Mouse (Mus musculus) cerebral cortex, adult 2 months (tissue): Measurements from ENCODE around the gene Clec1a.

Source experiments
- WGBS: fragments of 180-500 bp; shearing (Covaris S2); methylation state at CpG from one replicate; pipeline ENCODE4 v1.1.7; 2018; 5-methylcytosine and 5-hydroxymethylcytosine counted together

The Clec1a gene

GRCm38 (mm10) chr6:129403391-129403790 is 48.4 kb downstream of the Clec1a start:
- 84% methylated on average over 6 of the region's 6 CpGs for WGBS

- 83% methylated on average over 2 of the region's 2 CpGs for WGBS
These were observed 49.4 kb downstream of the Clec1a start for GRCm38 (mm10) chr6:129402404-129402803.

DNA sequence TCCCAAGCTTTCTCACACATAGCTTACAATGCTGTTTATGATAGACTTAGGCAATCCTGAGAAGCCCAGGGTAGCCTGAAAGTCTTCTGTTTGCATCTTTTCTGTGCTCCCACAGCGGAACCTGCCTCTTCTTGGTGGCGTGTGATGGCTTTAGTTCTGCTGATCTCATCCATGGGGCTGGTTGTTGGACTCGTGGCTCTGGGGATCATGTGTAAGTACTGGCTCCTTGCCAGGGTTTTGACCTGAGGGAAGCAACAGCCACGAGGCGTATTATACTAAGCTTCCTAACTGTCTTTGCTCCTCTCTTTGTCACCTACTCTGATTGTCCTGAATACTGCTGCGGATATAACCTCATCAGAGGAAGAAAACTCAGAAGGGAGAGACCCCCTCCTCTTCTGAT is 51.9 kb downstream of the Clec1a start:
- WGBS: 63% methylated on average over 6 of the region's 6 CpGs

DNA sequence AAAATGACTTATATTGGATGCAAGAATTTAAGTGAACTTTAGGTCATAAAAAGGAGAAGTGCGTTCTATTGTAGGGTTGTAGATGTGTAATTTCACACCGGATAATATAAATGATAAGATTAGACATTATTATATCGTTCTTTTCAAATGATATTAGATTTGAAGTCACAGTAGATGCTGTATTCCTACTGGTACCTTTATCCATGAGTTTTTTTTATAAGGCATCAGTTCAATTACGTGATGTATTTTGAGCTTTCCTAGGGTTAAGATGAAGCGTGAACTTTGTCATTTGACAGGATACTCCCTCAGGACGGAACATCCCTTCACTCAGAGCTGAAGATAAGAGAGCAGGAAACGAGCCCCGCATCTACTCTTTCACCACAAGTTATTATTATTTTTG is 54.8 kb downstream of the Clec1a start, which contains the start of gene Clec1b:
TSS of gene Clec1b (plus strand) at position 301 of the 400 bp plus-strand sequence.
- 89% methylated on average over 8 of the region's 8 CpGs for WGBS

- WGBS: 81% methylated on average over 6 of the region's 6 CpGs
These were observed 58.1 kb downstream of the Clec1a start for GRCm38 (mm10) chr6:129393732-129394131.

DNA sequence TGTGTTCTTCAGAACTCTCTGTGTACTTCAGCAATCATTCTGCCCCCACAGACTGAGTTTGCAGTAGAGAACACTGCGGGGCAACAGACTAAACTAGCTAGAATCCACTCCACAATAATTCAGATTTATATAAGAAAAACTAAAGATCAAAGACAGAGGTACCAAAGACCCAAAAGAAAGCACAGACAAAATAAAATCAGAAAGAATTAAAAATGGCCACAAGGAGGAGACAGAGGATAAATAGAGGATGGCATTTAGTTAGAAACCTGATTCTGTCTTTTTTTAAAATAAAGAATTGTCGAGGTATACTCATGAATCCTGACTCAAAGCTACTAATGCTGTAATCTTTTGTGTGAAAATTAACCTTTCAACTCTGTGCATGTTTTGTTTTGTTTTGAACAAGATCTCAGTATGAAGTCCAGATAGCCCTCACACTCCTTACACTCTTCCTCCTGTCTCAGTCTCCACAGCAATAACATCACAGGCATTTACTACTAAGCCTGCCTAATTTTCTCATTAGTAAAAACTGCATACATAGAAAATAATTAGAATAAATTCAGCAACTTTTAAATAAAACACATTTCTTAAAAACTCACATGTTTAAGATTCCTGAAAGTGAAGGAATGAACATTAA is 58.6 kb downstream of the Clec1a start:
- 21% methylated on average over 2 of the region's 2 CpGs for WGBS

DNA sequence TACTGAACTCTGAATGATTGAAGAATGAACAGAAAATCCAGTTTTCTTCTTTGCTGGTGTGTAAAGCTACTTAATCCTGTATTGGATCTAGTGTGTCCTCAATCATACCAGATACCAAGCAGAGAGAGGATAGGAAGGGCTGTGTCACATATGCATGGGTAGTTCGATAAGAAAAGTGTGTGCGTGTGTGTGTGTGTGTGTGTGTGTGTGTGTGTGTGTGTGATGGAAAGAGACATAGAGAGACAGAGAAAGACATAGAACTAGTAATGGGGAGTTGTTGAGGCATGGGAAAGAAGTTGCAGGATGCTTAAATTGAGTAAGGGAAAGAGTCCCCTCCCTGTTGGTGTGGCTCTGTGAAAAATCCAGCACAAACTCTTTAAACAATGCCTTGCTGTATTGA is 66.0 kb downstream of the Clec1a start, which contains the start of gene Clec12b:
TSS of gene Clec12b (minus strand) at position 101 of the 400 bp plus-strand sequence.
- WGBS: 85% methylated on average over 2 of the region's 2 CpGs

- 64% methylated on average over 4 of the region's 4 CpGs for WGBS
These were observed 66.8 kb downstream of the Clec1a start for GRCm38 (mm10) chr6:129385000-129385399.

- WGBS: 74% methylated on average over 3 of the region's 3 CpGs
These were observed 68.3 kb downstream of the Clec1a start for GRCm38 (mm10) chr6:129383466-129383865.

- 85% methylated on average over 1 of the region's 1 CpGs for WGBS
These were observed 70.1 kb downstream of the Clec1a start for GRCm38 (mm10) chr6:129381736-129382135.

DNA sequence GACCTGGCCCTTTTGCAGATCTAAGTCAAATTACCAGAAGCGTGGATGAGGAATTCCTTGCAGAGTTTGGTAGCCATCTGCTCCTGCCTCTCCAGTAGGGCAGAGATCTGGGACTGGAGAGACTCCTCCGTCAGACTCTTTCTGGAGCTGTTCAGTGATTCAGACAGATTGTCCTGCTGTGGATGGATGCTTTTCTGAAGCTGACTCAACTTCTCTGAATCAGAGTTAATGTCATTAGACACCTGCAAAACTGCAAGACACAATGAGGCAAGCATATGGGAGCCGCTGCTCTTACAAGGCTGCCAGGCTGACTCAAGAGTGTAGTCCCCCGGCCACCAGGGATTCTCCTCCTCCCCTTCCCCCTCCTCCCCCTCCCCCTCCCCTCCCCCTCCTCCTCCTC is 71.3 kb downstream of the Clec1a start:
- WGBS: 52% methylated on average over 4 of the region's 4 CpGs

GRCm38 (mm10) chr6:129374937-129375471 is 76.8 kb downstream of the Clec1a start:
- 72% methylated on average over 2 of the region's 2 CpGs for WGBS
